Mouse (Mus musculus) ovary, adult 18-20 months (tissue): ENCODE measurements around the gene Teddm1a.

Source experiments
- DNase-seq: peaks from one replicate; pipeline ENCODE4 v3.0.0; 2022; ENCODE audit warnings: low spot score, mixed read lengths

Gene Teddm1a

DNA sequence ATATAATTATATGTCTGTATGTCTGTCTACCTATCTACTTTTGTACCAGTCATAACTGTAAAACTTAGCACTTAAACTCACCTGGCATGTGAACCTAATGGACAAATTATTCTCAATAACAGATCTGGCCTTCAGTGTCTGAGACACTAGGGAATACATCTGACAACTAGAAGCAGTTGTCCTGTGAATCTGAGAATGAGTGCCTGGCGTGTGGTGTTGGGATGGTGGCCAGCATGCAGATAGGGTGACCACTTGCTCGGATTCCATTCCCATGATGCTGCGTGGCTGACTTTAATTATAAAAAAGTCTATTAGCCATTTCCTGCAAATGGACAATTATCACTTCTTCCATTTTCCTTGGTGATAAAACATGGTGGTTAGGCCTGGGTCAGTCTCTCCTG lies 14.3 kb downstream of the Teddm1a start:
- no peak for DNase-seq

DNA sequence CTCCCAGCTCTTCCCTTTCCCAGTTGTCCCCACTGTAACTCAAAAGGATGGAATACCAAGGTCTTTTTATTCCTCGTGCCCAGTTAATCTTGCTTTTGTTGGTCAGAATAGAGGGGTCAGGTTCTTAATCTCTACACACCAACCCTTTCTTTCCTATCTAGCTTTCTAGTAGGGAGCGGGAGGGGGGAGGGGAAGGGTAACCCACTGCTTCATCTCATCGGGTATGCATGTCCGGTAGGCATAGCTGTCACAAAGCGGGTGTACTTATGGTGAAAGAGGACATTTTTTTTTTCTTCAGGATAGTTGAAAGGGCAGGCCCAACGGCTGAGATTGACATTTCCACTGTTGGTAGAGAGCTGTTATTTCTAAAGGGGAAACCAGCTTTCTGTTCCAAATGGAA lies 16.7 kb downstream of the Teddm1a start:
- no peak for DNase-seq

GRCm38 (mm10) chr1:153908741-153909140 lies 17.2 kb downstream of the Teddm1a start:
- no peak for DNase-seq

GRCm38 (mm10) chr1:153909213-153909962 lies 17.8 kb downstream of the Teddm1a start:
- peak; percentile 82 for DNase-seq

- no peak for DNase-seq
Measured at GRCm38 (mm10) chr1:153909963-153910291, 18.4 kb downstream of the Teddm1a start.

- no peak for DNase-seq
Measured at GRCm38 (mm10) chr1:153910423-153910822, 18.9 kb downstream of the Teddm1a start.

GRCm38 (mm10) chr1:153911276-153911795 lies 19.8 kb downstream of the Teddm1a start:
- no peak for DNase-seq

GRCm38 (mm10) chr1:153913869-153914268 lies 22.3 kb downstream of the Teddm1a start:
- no peak for DNase-seq

GRCm38 (mm10) chr1:153918521-153919206 lies 27.1 kb downstream of the Teddm1a start:
- no peak for DNase-seq

GRCm38 (mm10) chr1:153921642-153922041 lies 30.1 kb downstream of the Teddm1a start:
- DNase-seq = no peak

GRCm38 (mm10) chr1:153922571-153923021 lies 31.1 kb downstream of the Teddm1a start:
- no peak for DNase-seq

GRCm38 (mm10) chr1:153924395-153925385 lies 33.1 kb downstream of the Teddm1a start:
- no peak for DNase-seq

DNA sequence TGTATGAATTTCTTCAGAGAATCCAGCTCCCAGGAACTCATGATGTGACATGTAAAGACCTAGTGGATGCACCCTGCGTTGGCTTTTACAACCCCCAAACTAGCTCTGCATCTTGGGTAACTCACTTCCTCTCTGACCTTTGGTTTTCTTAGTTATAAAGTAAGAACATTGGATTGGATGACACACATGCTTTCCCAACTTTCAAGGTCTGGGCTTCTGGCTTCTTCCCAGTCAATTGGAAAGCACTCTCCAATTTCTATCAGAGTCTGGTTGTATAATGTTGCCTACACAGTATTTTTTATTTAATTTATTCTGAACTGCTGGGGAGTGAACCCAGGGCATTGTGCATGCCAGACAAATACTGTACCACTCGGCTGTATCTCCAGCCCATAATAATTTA lies 38.9 kb downstream of the Teddm1a start:
- DNase-seq = no peak

DNA sequence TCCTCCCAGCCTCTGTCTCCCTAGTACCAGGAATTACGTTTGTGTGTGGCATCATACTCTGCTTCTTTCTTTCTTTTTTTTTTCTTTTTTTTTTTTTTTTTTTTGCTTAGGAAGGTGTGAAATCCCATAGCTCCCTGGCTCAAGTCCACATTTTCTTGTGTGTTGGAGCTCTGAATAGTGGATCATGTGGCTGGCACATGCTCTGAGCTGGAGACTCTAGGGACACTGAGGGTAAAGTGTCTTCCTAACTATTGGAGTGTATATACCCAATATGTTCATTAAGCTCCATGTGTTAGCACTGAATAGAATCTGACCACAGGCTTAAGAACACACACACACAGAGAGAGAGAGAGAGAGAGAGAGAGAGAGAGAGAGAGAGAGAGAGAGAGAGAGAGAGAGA lies 42.2 kb downstream of the Teddm1a start:
- DNase-seq = no peak

GRCm38 (mm10) chr1:153935844-153936380 lies 44.4 kb downstream of the Teddm1a start:
- no peak for DNase-seq

DNA sequence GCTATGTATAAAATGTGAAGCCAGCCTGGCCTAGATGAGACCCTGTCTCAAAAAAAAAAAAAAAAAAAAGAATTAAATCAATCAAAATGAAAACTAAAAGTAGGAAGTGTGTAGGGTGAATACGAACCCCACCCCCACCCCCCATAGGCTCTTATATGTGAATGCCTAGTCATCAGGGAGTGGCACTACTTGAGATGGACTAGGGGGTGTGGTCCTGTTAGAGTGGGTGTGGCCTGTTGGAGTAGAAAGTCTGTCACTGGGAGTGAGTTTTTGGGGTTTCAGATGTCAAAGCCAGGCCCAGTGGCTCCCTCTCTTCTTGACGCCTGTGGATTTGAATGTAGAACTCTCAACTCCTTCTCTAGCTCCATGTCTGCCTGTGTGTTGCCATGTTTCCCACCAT lies 45.5 kb downstream of the Teddm1a start:
- DNase-seq = no peak

DNA sequence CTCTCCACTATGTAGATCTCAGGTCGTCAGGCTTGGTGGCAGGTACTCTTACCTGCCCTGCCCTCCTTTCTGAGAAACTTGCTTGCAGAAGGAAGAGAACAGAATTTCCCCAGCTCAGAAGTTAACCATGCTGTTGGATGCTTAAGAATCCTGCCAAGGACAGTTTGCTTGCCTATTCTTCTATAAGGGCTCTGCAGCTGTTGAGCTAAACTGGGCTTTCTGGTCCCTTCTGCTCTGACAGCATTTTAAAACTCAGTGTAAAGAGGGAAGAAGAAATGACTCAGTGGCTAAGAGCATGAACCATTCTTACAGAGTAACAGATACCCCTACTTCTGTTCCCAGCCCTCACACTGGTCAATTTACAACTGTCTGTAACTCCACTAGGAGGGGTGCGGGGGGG lies 49.4 kb downstream of the Teddm1a start:
- DNase-seq = no peak
